Mouse (Mus musculus): ENCODE measurements around the gene Rad9b.

The Rad9b gene

DNA sequence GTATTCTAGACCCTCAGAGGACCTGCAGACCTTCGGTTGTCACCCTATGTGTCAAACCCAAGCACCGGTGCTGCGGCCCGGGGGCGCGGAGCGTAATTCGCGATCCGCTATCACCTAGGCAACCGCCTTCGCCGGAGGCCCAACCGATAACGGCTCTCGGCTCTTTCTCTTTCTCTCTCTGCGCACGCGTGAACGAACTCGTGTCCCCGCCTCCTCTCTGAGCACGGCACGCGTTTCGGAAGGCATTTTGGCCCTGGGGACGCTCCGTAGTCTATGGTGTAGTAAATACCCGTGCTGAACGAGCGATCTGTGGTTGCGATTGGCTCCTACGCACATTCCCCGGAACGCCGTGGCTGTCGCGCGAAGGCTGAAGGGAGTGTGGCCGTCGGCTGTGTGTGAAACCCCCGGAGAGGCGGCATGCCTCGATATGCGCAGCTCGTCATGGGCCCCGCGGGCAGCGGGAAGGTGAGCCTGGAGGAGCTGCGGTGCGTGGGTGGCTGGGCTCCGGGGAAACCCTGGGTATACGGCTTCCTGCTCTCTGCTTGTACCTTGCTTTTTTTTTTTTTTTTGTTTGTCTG, 18.2 kb upstream of the Rad9b start, which contains the start of gene Fam216a:
Gene Fam216a (minus strand): TSS at position 173 of the 578 bp plus-strand sequence.
- CTCF ChIA-PET: interaction anchor here (0.7 kb wide), 1 partner anchor 12 kb away, joined by 3 read pairs; no protein-coding TSS in a partner anchor

DNA sequence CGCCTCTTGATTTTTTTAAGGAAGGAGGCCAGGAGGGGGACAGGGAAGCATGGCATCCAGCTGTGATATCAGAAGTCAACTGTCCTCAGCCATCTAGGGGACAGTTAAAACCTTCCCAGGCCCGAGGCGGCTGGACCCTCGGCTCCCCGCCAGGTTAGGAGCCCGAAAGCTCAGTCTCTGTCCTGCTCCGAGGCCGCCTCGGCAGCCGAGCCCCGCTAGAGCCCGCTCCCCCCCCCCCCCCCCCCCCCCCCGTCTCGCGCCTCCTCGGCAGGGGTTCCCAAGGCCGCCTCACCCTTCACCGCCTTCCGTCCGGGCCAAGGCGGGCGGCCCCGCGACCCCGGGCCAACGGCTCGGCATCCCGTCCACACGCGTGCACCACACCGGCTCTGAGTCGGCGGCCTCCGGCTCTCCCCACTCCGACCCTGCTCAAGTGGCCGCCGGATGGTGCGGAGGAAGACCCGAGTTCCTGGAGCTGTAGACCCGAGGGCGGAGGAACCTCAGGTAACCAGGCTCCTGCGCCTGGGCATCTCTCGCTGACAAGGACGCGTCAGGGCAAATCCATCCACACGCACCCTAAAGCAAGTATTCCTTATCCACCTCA, 17.7 kb upstream of the Rad9b start, which contains the start of gene Gpn3:
Gene Gpn3 (plus strand): TSS at position 286 of the 601 bp plus-strand sequence.
- CTCF ChIA-PET: interaction anchor here (0.6 kb wide), 1 partner anchor 695 kb away, joined by 5 read pairs; no protein-coding TSS in a partner anchor

DNA sequence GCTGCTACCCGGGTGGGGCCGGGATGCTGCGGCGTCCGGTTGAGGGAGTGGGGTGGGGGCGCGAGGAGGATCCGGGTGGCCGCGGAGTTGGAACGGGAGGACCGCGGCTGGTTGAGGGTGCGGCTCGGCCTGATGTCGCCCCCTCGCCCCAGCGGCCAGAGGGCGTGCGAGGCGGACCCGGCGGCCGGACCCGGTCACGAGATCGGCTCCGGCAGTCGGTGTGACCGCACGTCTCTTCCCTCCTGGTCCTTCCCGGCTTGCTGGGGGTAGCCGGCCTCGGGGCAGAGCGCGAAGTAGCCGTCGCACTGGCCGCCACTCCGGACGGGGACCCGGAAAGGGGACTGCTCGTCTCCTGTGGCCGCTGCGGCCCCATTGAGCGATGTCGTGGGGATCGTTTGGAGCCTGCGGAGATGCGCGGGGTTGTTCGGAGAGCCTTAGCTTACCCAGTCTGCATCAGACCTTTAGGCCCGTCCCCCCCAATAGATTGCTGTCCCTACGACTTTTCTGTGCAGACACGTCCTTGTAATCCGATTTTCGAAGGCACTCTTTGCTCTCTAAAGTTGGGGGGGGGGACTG, 547 bp upstream of the Rad9b start:
- CTCF ChIA-PET: interaction anchor here (0.6 to 1.1 kb wide), 2 partner anchors 11 to 191 kb away, joined by 5 read pairs; no protein-coding TSS in a partner anchor

DNA sequence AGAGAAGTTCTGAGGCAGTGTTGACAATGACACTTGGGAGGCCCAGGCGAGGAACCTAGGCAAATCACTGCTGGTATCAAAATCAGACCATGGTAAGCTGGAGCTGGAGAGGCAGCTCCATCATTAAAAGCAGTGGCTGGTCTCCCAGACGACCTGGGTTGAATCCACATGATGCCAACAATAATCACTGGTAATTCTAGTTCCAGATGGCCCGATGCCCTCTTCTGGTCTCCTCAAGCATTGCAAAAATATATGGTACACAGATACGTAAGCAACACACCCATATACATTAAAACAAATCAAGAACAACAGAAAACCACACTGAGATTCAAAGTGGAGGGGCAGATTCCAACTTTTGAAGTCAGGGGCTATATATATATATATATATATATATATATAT, 8.3 kb downstream of the Rad9b start:
- CTCF ChIA-PET: no interaction called here

DNA sequence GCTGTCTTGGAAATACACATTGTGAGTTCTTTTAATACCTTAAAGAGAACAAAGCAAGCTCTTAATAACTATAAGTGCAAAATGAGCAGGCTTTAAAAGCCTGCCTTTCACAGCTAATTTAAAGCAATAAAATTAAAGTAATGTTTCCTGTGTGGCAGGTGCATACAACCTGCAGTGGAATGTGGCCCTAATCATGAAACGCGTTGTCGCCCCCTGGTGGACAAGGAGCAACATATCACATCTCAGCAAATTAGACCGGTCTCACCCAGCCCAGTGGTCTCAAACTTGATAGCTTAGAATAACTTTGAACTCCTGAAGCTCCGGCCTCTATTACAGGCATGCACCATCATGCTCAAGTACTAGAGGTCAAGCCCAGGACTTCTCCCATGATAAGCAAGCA, 9.8 kb downstream of the Rad9b start:
- CTCF ChIA-PET: interaction anchor here (0.6 to 2.4 kb wide), 6 partner anchors 21 to 1056 kb away, joined by 3 to 8 read pairs (median 3); partner anchors contain the start of gene Tctn1

DNA sequence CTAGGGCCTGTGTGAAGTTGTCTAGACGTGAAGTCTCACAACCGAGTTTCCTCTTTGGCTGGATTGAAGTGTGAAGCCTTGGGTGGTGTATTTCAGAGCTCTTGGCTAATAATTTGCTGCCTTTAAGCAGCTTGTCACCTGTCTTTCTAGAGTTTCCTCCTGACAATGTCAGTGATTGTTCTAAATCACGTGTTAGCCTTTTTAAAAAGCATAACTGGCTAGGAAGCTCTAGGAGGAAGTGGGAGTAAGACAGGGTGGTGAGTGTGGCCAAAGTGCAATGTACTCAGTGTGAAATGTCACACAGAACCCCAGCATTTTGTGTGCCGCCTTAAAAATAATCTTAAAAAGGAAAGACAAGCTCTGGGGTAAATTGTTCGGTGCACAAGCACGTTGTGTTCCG, 10.3 kb downstream of the Rad9b start:
- CTCF ChIA-PET: interaction anchor here (0.5 to 2.4 kb wide), 7 partner anchors 11 to 245 kb away, joined by 3 to 8 read pairs (median 3); partner anchors contain the start of gene Tctn1

DNA sequence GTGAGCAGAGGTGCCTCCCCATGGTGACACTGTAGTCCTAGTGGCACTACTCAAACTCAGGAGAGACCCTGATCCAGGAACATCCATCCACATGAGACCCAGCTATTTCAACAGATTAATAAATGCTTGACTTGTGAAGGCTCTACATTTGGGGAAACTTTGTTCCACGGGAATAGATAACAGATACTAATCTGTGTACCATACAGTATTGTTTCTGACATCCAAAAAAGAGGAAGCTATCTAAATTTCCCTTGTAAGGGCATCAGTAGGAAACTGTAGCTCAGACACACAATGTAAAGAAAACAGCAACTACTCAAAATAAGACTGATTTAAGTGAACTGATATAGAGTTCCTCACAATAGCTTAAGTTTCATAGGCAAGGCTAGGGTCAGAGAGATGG, 11.2 kb downstream of the Rad9b start:
- CTCF ChIA-PET: interaction anchor here (0.5 to 2.4 kb wide), 4 partner anchors 12 to 638 kb away, joined by 3 to 8 read pairs (median 6); no protein-coding TSS in a partner anchor

DNA sequence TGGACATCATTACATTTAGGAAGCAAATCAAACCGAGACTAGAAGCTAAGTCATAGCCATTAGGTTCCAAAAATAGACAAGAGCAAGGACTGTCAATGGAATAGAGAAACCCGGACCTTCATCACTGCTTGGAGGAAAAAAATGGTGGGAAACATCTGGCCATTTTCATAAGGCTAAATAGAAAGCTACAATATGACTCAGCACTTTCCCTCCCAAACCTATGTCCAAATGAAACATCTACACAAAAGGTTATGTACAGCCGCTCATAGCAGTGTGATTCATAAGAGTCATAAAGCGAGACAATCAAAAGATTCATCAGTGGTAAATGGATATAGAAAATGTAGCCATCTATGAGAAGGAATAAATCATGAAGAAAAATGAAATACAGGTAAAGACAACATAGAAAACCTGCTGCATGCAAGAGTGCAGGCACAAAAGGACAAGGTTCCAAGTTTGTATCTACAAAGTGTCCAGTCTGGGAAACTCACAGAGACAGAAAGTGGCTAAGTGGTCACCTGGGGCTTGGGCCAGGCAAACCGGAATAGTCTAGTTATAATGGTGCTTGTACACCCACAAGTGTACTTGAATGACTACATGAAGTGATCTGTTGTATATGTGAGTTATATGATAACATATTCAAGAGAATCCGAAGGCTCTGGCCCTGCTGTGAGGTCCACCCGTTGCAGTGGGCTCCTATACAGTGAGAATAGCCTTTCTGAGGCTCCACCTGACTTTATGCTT, 17.3 kb downstream of the Rad9b start:
- CTCF ChIA-PET: no interaction called here

DNA sequence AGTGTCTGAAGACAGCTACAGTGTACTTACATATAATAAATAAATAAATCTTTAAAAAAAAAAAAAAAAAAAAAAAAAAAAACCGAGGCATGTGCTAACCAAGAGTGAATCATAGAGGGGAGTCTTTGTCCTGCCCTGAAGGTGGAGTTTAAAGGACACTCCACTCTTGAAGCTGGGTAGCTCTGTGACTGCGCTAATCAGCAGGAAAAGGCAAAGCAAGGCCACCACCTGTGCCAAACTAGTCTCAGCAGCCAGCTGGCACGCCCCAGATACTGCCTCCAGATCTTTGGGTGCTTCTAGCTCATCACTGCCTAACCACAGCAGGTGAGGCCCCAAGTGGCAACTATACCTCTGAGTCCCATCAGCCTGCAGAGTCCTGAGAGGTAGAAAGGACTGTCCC, 19.4 kb downstream of the Rad9b start:
- CTCF ChIA-PET: interaction anchor here (0.6 to 0.7 kb wide), 2 partner anchors 45 to 1595 kb away, joined by 3 to 7 read pairs; no protein-coding TSS in a partner anchor

DNA sequence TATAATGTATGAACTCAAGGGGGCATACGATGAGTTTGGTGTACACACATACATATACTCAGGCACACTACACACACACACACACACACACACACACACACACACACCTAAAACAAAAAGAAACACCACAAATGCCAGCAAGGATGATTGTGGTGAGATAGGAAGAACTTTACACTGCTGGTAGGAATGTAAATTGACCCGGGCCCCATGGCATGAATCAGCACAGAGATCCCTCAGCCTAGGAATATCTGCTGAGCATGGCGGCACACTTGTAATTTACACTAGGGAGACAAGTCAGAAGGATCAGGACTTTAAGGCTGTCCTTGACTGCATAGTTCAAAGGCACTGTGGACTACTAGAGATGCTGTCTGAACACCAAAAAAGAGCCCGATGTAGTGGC, 23.8 kb downstream of the Rad9b start:
- CTCF ChIA-PET: no interaction called here

DNA sequence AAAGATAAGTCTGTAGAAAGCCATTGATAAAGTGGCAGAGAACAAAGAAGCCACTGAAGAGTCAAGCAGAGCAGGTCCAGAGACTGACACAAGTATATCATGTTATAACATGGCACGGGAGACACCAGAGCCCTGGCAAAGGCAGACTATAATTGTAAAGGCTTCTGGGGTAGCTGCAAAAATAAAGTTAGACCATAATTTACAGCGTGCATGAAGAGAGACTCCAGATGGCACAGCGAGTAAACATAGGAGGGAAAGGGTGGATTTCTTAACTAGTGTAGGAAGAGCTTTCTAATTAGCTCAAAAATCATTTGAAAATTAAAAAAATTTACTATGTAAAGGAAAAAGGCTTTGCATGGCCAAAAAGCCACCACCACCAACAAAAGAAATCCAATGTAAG, 26.8 kb downstream of the Rad9b start:
- CTCF ChIA-PET: no interaction called here

DNA sequence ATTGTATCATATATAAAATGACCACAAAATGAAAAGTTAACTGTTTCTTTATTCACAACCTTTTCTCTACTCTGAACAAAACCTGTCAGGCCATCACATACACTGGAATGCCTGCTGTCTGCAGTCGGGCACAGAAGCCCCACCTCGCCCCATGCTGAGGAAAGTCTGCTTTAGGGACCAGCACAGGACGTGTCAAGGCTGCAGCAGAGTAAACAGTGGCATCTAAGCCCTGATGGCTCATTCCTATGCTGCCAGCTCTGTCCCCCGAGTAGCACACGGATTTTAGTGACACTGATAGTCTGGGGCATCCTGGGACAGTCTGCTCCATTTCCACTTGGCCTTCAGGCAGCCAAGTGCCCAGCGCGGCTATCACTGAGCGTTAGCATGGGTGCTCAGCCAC, 28.6 kb downstream of the Rad9b start:
- CTCF ChIA-PET: interaction anchor here (0.6 kb wide), 1 partner anchor 180 kb away, joined by 4 read pairs; no protein-coding TSS in a partner anchor

DNA sequence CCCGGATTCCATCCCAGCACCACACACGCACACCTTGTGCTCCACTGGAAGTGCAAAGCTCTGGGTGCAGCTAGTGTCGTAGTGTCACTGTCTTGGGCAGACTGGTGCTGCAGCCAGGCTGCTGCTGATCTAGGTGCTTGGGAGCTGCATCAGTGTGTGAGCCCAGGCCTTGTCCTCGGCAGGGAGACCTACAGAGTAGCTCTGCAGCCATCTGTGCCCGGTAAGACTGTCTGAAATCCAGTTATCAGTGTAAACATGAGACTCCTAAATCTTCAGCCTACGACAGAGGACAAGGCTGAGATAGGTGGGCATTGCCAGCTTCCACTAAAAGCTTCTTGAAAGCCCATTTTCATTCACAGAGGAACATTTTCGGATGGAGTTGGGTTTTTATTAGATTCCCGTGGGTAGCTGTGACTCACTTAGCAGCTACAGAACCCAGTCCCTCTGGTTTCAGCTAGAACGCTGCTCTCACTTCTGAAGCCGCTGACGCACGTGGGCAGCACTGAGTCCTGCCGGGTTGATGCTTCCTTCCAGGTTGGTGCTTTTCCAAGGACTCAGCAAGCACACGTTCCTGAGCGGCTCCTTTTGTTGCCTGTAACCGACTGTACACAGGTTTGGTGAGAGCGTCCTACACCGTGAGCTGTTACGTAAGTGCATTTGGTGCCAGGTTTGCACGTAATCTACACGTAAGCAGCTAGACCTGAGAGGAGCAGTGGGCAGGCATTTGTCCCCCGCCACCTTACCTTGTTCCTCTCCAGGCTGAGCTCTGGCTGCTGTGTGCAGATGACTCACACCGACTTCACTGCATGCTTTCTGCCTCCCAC, 29.2 kb downstream of the Rad9b start:
- CTCF ChIA-PET: interaction anchor here (0.6 kb wide), 1 partner anchor 180 kb away, joined by 4 read pairs; no protein-coding TSS in a partner anchor

DNA sequence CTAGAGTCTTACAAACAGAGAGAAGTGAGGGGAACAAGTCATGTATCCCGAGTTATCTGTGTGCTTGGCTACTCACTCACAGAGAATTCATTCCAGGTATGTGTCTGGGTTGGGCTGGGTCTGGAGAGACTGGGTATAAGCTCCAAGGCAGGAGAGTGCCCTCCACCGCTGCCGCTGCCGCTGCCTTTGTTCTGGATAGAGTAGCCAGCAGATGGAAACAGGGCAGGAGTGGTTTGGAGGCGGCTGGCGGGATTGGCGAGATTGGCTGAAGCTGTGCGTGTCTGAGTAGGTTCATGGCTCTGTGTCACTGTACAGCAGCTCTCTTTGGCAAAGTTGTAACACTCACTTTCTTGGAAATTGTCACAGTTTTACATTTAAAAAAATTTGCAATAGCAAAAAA, 30.5 kb downstream of the Rad9b start:
- CTCF ChIA-PET: interaction anchor here (0.6 to 1.3 kb wide), 2 partner anchors 21 to 130 kb away, joined by 3 to 5 read pairs; no protein-coding TSS in a partner anchor

DNA sequence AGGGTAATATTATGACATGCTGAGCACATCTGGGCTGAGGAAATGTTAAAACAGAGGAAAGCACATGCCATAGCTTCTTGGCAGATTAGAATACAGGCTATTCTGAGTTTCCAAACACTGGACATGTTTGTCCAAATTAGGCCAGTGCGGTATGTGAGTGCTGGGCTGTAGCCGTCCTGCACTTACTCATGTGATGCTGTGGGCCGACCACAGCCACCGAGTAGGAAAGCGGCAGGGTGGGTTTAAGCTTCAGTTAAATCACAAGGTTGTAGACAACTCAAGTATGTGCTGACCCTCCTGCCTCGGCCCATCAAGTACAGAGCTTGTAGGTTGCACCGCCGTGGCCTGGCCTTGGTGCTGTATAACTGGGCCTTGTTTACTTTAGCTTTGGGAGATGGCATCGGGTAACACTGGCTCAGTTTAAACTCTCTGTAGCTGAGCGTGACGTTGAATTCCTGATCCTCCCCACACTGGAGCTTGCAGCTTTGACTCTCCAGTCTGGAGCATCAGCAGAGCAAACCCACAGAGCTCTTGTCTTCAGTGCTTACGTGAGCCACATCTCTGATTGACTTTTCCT, 33.7 kb downstream of the Rad9b start:
- CTCF ChIA-PET: interaction anchor here (1.6 kb wide), 1 partner anchor 23 kb away, joined by 8 read pairs; no protein-coding TSS in a partner anchor

DNA sequence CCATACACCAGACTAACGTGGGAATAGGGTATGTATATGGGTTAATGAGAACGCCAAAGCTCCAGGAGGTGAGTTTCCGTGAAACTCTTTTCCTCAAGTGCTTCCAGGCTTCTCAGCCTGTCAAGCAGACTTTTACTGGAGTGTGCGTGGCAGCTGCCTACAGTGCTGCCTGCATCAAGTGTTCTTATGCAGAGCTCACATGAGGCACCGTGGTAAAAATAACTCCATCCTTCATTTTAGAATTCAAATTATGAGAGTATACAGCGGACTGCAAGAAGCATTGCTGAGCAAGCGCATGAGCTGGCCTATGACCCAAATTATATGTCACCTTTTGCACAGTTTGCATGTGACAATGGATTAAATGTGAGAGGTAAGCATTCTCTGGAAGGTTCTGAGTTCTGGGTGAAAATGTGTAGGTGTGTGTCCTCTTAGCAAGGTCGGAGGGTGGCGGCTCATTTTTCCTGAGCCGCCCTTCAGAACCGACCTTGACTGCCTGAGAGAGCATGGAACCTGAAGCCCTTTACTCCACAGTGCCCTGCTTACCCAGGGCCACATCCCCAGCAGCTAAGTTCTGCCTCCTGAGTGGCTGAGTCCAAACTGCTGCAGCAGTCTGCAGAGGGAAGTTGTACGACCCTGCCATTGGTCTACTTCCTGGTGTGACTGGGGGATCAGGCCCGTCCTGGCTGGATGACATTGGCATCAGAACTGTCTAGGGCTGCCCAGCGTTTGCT, 34.4 kb downstream of the Rad9b start:
- CTCF ChIA-PET: interaction anchor here (1.6 kb wide), 1 partner anchor 24 kb away, joined by 8 read pairs; no protein-coding TSS in a partner anchor

DNA sequence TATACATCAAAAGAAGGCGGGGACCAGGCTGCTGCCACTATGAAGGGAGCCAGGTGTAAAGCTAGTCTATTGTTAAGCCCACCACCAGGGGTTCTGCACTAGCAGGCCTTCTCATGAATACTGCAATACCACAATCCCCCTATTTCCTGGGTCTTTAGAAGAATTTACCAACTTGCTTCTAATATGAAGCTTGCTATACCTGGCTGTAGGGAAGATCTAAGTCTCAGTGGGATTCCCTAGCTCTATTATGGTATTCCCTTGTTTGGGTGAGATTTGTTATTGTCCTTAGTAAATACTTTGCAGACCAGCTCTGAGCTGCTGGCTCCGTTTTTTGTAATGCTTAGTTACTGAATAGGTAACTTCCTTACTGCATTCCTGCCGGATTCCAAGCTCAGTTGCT, 35.1 kb downstream of the Rad9b start:
- CTCF ChIA-PET: interaction anchor here (0.6 to 1.6 kb wide), 2 partner anchors 25 to 481 kb away, joined by 8 to 17 read pairs; no protein-coding TSS in a partner anchor

DNA sequence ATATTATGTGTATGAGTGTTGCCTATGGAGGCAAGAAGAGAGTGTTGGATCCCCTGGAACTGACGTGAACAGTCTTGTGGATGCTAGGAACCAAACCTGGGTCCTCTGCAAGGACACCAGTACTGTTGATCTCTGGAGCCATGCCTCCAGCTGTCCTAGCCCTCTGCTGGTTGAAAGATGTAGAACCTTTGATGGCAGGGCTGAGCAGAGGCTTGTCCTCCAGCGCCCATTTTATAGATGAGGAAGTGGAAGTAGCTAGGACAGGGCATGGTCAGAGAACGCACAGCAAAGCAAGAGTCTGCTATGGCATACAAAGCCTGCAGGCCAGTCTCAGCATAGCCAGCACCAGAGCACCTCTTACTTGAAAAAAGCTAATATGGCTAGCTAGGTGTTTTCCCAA, 35.9 kb downstream of the Rad9b start:
- CTCF ChIA-PET: no interaction called here

DNA sequence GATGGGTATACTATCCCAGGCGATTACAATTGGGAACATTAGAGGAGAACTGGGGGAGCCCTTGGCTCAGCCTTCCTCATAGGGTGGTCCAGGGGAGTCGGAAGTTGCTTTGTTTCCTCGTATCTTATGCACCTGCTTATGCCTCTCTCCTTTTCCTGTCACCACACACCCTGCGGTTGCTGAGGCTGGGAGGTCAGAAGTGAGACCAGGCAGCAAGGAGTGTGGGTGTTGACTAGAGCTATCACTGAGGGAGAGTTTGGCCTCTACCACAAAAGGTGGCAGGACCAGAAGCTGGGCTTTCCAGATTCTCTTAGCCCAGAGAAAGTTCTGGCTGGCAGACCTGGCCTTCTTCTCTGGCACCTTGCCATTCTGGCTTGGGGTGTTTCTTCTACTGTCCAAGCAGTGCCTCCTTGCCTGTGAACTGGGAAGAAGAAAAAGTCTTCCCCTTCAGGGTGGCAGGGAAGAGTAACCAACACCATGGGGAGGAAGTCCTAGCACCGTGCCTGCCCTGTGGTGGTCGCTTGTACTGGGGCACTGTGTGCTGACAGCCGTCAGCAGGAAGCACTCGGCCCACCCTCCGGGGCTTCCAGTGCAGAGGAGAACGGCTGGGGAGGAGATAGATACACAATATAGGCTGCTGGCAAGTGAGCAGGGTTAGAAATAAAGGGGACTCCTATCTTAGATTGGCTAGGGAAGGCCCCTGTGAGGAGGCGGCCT, 36.5 kb downstream of the Rad9b start:
- CTCF ChIA-PET: no interaction called here

Data from spleen, embryonic (tissue).